Mouse (Mus musculus) forebrain, embryonic 11.5 days (tissue): Measurements from ENCODE around the gene St6galnac4. TPM values are rescaled to one million over a fixed set of nuclear protein-coding genes. Genes with fewer than 3 reads are reported as not detected.

Experiments
- ATAC-seq: fragments of 200-750 bp; cut with Nextera tagmentation; replicated peaks from 2 replicates; pipeline ENCODE4 v1.8.0; 2017; ENCODE audit warnings: moderate TSS enrichment; ENCODE audit not compliant: low FRiP score
- DNase-seq: peaks from one replicate; pipeline ENCODE4 v3.0.0-alpha.2; 2017; ENCODE audit warnings: low spot score
- H3K27ac ChIP-seq: fragments of 300-500 bp; sonication (generic); 2 replicates; pipeline ENCODE4 v1.5.1; 2014; ENCODE audit warnings: low read depth, low read length
- H3K27me3 ChIP-seq: fragments of 300-500 bp; sonication (generic); 2 replicates; pipeline ENCODE4 v1.6.1; 2014; ENCODE audit warnings: mild to moderate bottlenecking, low read length, mixed read lengths; ENCODE audit not compliant: control insufficient read depth, insufficient read depth
- H3K36me3 ChIP-seq: fragments of 300-500 bp; sonication (generic); 2 replicates; pipeline ENCODE4 v1.6.1; 2014; ENCODE audit warnings: mild to moderate bottlenecking, low read length, moderate library complexity, mixed read lengths; ENCODE audit not compliant: control insufficient read depth, insufficient read depth
- H3K4me1 ChIP-seq: fragments of 300-500 bp; sonication (generic); replicated peaks from 2 replicates; pipeline ENCODE4 v1.6.1; 2014; ENCODE audit warnings: low read length, mixed read lengths; ENCODE audit not compliant: control insufficient read depth, insufficient read depth
- H3K4me2 ChIP-seq: fragments of 300-500 bp; sonication (generic); 2 replicates; pipeline ENCODE4 v1.6.1; 2014; ENCODE audit warnings: low read depth, mild to moderate bottlenecking, low read length, moderate library complexity, mixed read lengths; ENCODE audit not compliant: severe bottlenecking
- H3K4me3 ChIP-seq: fragments of 300-500 bp; sonication (generic); 2 replicates; pipeline ENCODE4 v1.5.1; 2014; ENCODE audit warnings: low read depth, low read length
- H3K9ac ChIP-seq: fragments of 300-500 bp; sonication (generic); 2 replicates; pipeline ENCODE4 v1.6.1; 2014; ENCODE audit warnings: low read length
- H3K9me3 ChIP-seq: fragments of 300-500 bp; sonication (generic); 2 replicates; pipeline ENCODE4 v1.6.1; 2016; ENCODE audit warnings: low read length, mixed read lengths; ENCODE audit not compliant: control insufficient read depth
- WGBS: fragments of 180-500 bp; shearing (Covaris S2); extraction: QIAGEN DNeasy Blood & Tissue Kit; methylation state at CpG from one replicate; pipeline ENCODE4 v1.1.7; 2014; 5-methylcytosine and 5-hydroxymethylcytosine counted together
- polyA plus RNA-seq: library from polyadenylated mRNA; unstranded; fragments of >200 nt; fragmentation: Nextera tagmentation; extraction: Ambion mirVana; gene quantifications from 2 replicates; pipeline ENCODE4 v1.2.1, GENCODE M21; 2014

St6galnac4 gene
- polyA plus RNA-seq, 1 experiment from 2014 or later, result 15.4 TPM

DNA sequence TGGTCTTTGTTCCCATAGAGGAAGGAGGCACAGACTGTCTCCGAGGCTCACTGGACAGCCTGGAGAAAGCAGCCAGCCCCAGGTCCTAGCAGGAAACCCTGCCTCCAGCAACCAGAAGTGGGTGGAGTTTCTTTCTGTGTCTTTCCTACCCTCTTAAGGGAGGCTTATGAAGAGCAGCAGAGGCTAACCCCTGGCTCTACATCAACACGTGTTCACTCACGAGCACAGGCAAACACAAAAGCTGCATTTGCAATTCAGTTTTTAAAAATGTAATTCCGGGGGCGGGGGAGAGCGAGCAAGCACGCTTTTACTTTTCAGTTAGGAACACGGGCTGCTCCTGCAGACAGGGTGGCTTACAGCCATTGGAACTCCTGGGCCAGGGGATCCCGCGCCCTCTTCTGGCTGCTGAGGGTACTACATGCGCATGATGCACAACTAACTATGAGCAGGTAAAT, 15.7 kb downstream of the St6galnac4 start:
- 0 out of 2 replicates have a peak, but pooled peaks cover 2% of the 10 kb centered on the region for H3K4me1 ChIP-seq
- H3K9me3 ChIP-seq, result no peaks in the 10 kb centered on the region
- DNase-seq (peak; percentile 94), ATAC-seq (0 out of 2 replicates have a peak, but pooled peaks have one; percentile 26)
- WGBS, result under 1% methylated on average over 11 of the region's 11 CpGs
- H3K27me3 ChIP-seq, result no peaks in the 10 kb centered on the region
- H3K36me3 ChIP-seq, result no peaks in the 10 kb centered on the region
- H3K9ac ChIP-seq, result peak overlapping the region; percentile 32; the same call in 1 of the 2 replicates
- H3K27ac ChIP-seq, result no peak overlapping the region
- peak overlapping the region; percentile 5; the same call in 1 of the 2 replicates for H3K4me3 ChIP-seq
- H3K4me2 ChIP-seq, result peak overlapping the region; percentile 36

DNA sequence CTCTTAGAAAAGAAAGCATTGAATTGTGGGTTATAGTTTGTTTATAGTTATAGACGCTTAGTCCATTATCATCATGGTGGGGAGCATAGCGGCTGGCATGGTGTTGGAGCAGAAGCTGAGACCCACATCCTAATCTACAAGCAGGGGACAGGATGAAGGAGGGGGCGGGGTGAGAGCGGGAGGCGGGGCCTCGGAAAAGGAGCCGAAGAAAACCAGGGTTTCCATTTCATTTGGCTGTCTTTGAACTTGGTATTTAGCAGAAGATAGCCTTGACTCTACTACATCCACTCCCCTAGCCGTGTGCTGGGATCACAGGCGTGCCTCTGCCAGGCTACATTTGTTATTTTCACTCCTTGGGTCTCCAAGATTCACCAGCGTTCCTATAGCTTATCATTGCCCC, 17.7 kb downstream of the St6galnac4 start:
- Histone ChIP-seq H3K4me2 (no peak overlapping the region), H3K27me3 (peaks cover 2% of the 10 kb centered on the region; the same call in 1 of the 2 replicates)

GRCm38 (mm10) chr2:32606161-32607142, 19.6 kb downstream of the St6galnac4 start:
- 0 out of 2 replicates have a peak overlapping the region, but pooled peaks have one; percentile 18 for H3K27ac ChIP-seq
- peak overlapping the region; percentile 88 for H3K4me2 ChIP-seq
- no peaks in the 10 kb centered on the region for H3K9me3 ChIP-seq
- peaks cover 10% of the 10 kb centered on the region; the same call in 1 of the 2 replicates for H3K4me1 ChIP-seq
- H3K4me3 ChIP-seq, result peak overlapping the region; percentile 68
- H3K27me3 ChIP-seq, result peaks cover 2% of the 10 kb centered on the region; the same call in 1 of the 2 replicates
- ATAC-seq, result peak; percentile 80
- DNase-seq, result peak; percentile 90
- H3K36me3 ChIP-seq, result no peaks in the 10 kb centered on the region
- peak overlapping the region; percentile 79 for H3K9ac ChIP-seq
- 11% methylated on average over 53 of the region's 55 CpGs for WGBS

More for the DNA sequence above, 17.7 kb downstream of the St6galnac4 start:
- no peak overlapping the region for H3K4me3 ChIP-seq
- no peaks in the 10 kb centered on the region for H3K36me3 ChIP-seq
- H3K9ac ChIP-seq, result no peak overlapping the region
- ATAC-seq, result no peak
- peaks cover 4% of the 10 kb centered on the region; the same call in 1 of the 2 replicates for H3K4me1 ChIP-seq
- no peak for DNase-seq
- 60% methylated on average over 10 of the region's 10 CpGs for WGBS
- H3K9me3 ChIP-seq, result no peaks in the 10 kb centered on the region
- H3K27ac ChIP-seq, result no peak overlapping the region

DNA sequence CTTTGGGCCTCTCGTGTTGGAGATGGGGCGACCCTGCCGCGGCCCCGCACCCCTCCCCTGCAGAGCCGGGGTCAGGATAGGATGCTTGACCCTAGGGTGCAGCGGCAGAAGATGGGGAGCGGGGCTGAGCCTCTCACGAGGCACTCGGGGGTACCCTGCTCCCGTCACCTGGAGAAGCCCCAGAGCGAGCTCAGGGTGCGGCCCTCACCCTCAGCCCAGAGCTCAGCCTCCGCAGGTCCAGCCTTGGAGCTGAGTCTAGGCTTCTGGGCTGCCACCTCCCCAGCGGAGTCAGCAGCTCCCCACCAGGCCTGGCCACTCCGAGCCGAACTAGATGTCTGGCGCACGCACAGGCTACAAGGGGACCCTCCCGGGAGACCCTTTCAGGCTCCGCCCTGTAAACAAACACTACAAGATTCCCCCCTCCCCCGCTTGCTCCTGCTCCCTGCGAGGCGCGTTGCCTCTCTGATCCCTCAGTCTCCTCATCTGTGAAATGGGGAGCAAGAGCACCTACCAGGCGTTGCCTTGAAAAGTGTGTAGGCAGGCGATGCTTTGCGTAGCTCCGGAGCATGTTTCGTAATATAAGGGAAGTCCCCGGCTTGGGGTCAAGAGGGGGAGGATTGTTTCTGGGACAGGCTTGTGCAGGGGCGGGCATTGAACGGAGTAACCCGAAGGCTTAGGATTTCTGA, 20.5 kb downstream of the St6galnac4 start:
- H3K9ac ChIP-seq, result peak overlapping the region; percentile 79
- H3K9me3 ChIP-seq, result no peaks in the 10 kb centered on the region
- peak overlapping the region; percentile 88 for H3K4me2 ChIP-seq
- WGBS, result 7% methylated on average over 33 of the region's 34 CpGs
- no peaks in the 10 kb centered on the region for H3K36me3 ChIP-seq
- DNase-seq (peak; percentile 74), ATAC-seq (peak; percentile 34; the same call in 1 of the 2 replicates)
- H3K27me3 ChIP-seq, result peaks cover 2% of the 10 kb centered on the region; the same call in 1 of the 2 replicates
- H3K4me3 ChIP-seq, result peak overlapping the region; percentile 68
- peaks cover 10% of the 10 kb centered on the region; the same call in 1 of the 2 replicates for H3K4me1 ChIP-seq
- 0 out of 2 replicates have a peak overlapping the region, but pooled peaks have one; percentile 18 for H3K27ac ChIP-seq

DNA sequence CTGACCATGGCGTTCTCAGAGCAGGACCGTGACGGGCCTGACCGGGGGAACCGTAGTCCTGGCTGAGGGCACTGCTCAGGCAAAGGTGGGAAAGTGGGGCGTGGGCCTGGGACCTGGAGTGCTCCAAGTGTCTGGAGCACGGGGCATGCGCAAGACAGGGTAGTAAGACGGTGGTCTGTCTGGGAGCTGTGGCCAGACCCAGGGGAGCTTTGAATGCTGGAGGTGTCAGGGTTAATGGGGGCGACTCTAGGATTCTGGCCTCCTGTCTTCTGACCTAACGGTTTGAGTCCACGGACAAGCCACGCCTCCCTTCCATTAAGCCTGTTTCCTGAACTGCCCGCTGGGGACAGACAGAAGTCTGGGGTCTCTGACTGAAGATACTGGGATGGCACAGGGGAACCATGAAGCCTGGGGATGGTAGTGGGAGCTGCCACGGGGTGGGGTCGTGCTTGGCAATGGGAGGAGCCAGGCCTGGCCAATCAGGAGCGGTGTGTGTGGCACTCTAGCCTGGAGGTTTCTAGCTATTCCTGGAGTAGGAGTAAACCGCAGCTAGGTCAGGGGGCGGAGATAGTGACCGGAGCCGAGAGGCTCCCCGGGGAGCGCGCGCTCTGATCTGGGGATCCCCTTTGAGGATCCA, 21.4 kb downstream of the St6galnac4 start:
- 8% methylated on average over 25 of the region's 25 CpGs for WGBS
- H3K27ac ChIP-seq, result no peak overlapping the region
- ATAC-seq (0 out of 2 replicates have a peak, but pooled peaks have one; percentile 45), DNase-seq (peak; percentile 80)
- H3K4me1 ChIP-seq, result peaks cover 10% of the 10 kb centered on the region; the same call in 1 of the 2 replicates
- H3K9me3 ChIP-seq, result no peaks in the 10 kb centered on the region
- peak overlapping the region; percentile 16; the same call in 1 of the 2 replicates for H3K4me3 ChIP-seq
- peak overlapping the region; percentile 43 for H3K4me2 ChIP-seq
- no peaks in the 10 kb centered on the region for H3K36me3 ChIP-seq
- no peak overlapping the region for H3K9ac ChIP-seq
- H3K27me3 ChIP-seq, result peaks cover 2% of the 10 kb centered on the region; the same call in 1 of the 2 replicates

DNA sequence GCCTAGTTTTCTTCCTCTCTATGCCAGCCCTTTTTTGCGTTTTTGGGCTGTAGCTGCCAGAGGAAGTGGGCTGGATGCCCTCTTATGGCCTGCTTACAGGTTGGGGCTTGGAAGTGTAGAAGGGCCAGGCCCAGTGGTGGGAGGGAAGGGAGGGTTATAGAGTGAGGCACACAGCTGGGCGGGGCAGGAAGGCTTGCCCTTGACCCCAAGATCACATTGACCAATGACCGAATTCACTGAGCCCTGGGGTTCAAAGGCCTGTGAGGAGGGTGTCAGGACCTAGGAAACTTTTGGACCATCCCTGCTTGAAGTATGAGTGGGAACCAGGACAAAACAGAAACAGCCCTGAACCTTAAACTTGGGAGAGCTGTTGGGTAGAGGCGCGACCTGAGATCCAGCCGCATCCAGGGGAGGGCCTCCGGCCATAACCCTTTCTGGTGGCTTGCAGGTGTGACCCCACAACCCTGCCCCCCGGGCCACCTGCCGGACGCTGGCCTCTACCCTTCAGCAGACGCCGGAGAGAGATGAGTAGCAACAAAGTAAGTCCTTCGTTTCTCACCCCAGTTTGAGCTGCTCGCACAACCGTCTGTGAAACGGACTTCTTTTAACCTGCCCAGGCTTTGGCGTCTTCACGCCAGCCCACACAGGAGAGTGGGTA, 22.0 kb downstream of the St6galnac4 start:
- Histone ChIP-seq H3K4me3 (peak overlapping the region; percentile 16; the same call in 1 of the 2 replicates), H3K9me3 (no peaks in the 10 kb centered on the region), H3K36me3 (no peaks in the 10 kb centered on the region), H3K27me3 (peaks cover 2% of the 10 kb centered on the region; the same call in 1 of the 2 replicates), H3K9ac (no peak overlapping the region), H3K4me1 (peaks cover 10% of the 10 kb centered on the region; the same call in 1 of the 2 replicates), H3K4me2 (peak overlapping the region; percentile 43; the same call in 1 of the 2 replicates), H3K27ac (no peak overlapping the region)
- no peak for ATAC-seq
- DNase-seq, result no peak
- WGBS, result 38% methylated on average over 18 of the region's 18 CpGs

DNA sequence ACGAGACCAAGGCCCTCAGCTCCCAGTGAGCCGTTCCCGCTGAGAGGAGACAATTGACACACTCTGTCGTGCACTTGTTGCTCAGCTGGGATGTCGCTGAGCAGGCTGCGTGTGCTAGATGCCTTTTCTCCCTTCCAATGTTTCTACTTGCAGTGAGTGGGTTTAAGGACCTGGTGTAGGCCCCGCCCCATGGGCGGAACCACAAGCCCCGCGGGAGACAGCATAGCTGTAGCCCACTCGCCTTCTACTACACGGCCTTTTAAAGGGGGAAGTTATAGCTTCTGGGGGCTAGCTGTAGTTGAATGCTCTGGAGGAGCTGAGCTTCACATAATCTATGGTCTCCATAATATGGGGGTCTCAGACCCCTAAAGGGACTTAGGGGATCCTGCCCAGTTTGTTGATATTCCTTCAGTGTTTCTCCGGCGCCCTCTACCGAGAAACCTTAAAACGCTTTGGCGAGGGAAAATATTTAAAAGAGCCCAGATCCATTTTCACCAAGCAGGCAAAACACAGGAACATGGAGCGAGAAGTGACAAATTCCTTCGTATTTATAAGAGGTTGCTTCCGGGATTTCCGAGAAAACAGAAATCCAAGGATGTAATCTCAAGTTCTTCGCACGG, 23.8 kb downstream of the St6galnac4 start:
- 18% methylated on average over 23 of the region's 23 CpGs for WGBS
- H3K4me2 ChIP-seq, result peak overlapping the region; percentile 58
- H3K4me3 ChIP-seq, result peak overlapping the region; percentile 28
- DNase-seq (peak; percentile 72), ATAC-seq (no peak)
- H3K9ac ChIP-seq, result 0 out of 2 replicates have a peak overlapping the region, but pooled peaks have one; percentile 4
- H3K9me3 ChIP-seq, result no peaks in the 10 kb centered on the region
- H3K36me3 ChIP-seq, result no peaks in the 10 kb centered on the region
- H3K27me3 ChIP-seq, result peaks cover 2% of the 10 kb centered on the region; the same call in 1 of the 2 replicates
- peaks cover 10% of the 10 kb centered on the region; the same call in 1 of the 2 replicates for H3K4me1 ChIP-seq
- no peak overlapping the region for H3K27ac ChIP-seq
